Mouse (Mus musculus): ENCODE measurements at regions not wholly inside any gene's neighbourhood (a gene's known extent, or its start where the extent isn't known, plus 50 kb on each side); places are given as distances from the start of the nearest gene placed in this dataset.
"Not testable (repeated sequence)": the region's sequence is repeated elsewhere in the genome, so short reads cannot be mapped to it uniquely, and the experiment has no call there.

GRCm38 (mm10) chr8:15670722-15671121 lies 624.8 kb upstream of the BB014433 start:
- no peak for DNase-seq (ENCODE audit: low spot score in 2 of 2)

- DNase-seq (ENCODE audit: low spot score in 2 of 2): no peak
Measured at GRCm38 (mm10) chr8:15670298-15670697, 624.4 kb upstream of the BB014433 start.

- no peak for DNase-seq (ENCODE audit: low spot score in 2 of 2)
Measured at GRCm38 (mm10) chr8:15669515-15669914, 623.6 kb upstream of the BB014433 start.

- DNase-seq (ENCODE audit: low spot score in 2 of 2): no peak
Measured at GRCm38 (mm10) chr8:15660602-15661001, 614.7 kb upstream of the BB014433 start.

- no peak for DNase-seq (ENCODE audit: low spot score in 2 of 2)
Measured at GRCm38 (mm10) chr8:15634769-15635366, 589.0 kb upstream of the BB014433 start.

- DNase-seq (ENCODE audit: low spot score in 2 of 2): no peak
Measured at GRCm38 (mm10) chr8:15628584-15628983, 582.7 kb upstream of the BB014433 start.

GRCm38 (mm10) chr8:15623602-15624392 lies 577.9 kb upstream of the BB014433 start:
- DNase-seq (ENCODE audit: low spot score in 2 of 2): not testable (repeated sequence)

GRCm38 (mm10) chr8:15610217-15610616 lies 564.3 kb upstream of the BB014433 start:
- DNase-seq (ENCODE audit: low spot score in 2 of 2): no peak

GRCm38 (mm10) chr8:15607598-15608215 lies 561.8 kb upstream of the BB014433 start:
- no peak for DNase-seq (ENCODE audit: low spot score in 2 of 2)

GRCm38 (mm10) chr8:15601531-15601930 lies 555.7 kb upstream of the BB014433 start:
- DNase-seq (ENCODE audit: low spot score in 2 of 2): no peak

GRCm38 (mm10) chr8:15593106-15593505 lies 547.2 kb upstream of the BB014433 start:
- DNase-seq (ENCODE audit: low spot score in 2 of 2): no peak

GRCm38 (mm10) chr8:15583782-15584181 lies 537.9 kb upstream of the BB014433 start:
- no peak for DNase-seq (ENCODE audit: low spot score in 2 of 2)

- DNase-seq (ENCODE audit: low spot score in 2 of 2): no peak
Measured at GRCm38 (mm10) chr8:15570091-15570490, 524.2 kb upstream of the BB014433 start.

- no peak for DNase-seq (ENCODE audit: low spot score in 2 of 2)
Measured at GRCm38 (mm10) chr8:15567742-15568141, 521.9 kb upstream of the BB014433 start.

GRCm38 (mm10) chr8:15562310-15563296 lies 516.7 kb upstream of the BB014433 start:
- no peak for DNase-seq (ENCODE audit: low spot score in 2 of 2)

GRCm38 (mm10) chr8:15532027-15532426 lies 486.1 kb upstream of the BB014433 start:
- DNase-seq (ENCODE audit: low spot score in 2 of 2): no peak

GRCm38 (mm10) chr8:15525461-15525860 lies 479.6 kb upstream of the BB014433 start:
- no peak for DNase-seq (ENCODE audit: low spot score in 2 of 2)

- DNase-seq (ENCODE audit: low spot score in 2 of 2): peak; percentile 61 to 68
Measured at GRCm38 (mm10) chr8:15519896-15520295, 474.0 kb upstream of the BB014433 start.

GRCm38 (mm10) chr8:15500973-15501372 lies 455.1 kb upstream of the BB014433 start:
- no peak for DNase-seq (ENCODE audit: low spot score in 2 of 2)

GRCm38 (mm10) chr8:15497566-15497965 lies 451.7 kb upstream of the BB014433 start:
- no peak for DNase-seq (ENCODE audit: low spot score in 2 of 2)

- DNase-seq (ENCODE audit: low spot score in 2 of 2): no peak
Measured at GRCm38 (mm10) chr8:15496248-15496647, 450.4 kb upstream of the BB014433 start.

Data from gastrocnemius, adult 8-10 months (tissue).